Mouse (Mus musculus): Measurements from ENCODE around the gene Gm13101. TPM values are rescaled to one million over a fixed set of nuclear protein-coding genes. Genes with fewer than 3 reads are reported as not detected.
"Not testable (repeated sequence)": the region's sequence is repeated elsewhere in the genome, so short reads cannot be mapped to it uniquely, and the experiment has no call there.

Gm13101 gene
- polyA plus RNA-seq (2015; fragmentation: Nextera tagmentation; extraction: Ambion mirVana): not detected in 2 replicates

- DNase-seq (ENCODE audit: low spot score): not testable (repeated sequence)
These were observed at the start of gene Gm13101 for GRCm38 (mm10) chr4:143966850-143967249. Gm13101 (minus strand) TSS chr4:143966950.

GRCm38 (mm10) chr4:143994269-143994668 lies 27.5 kb upstream of the Gm13101 start, which contains the start of gene Pramef17:
Pramef17 (minus strand) TSS chr4:143994369.
- not testable (repeated sequence) for DNase-seq (ENCODE audit: low spot score)

GRCm38 (mm10) chr4:143988126-143988525 lies 21.4 kb upstream of the Gm13101 start:
- not testable (repeated sequence) for DNase-seq (ENCODE audit: low spot score)

GRCm38 (mm10) chr4:143987475-143987941 lies 20.8 kb upstream of the Gm13101 start:
- not testable (repeated sequence) for DNase-seq (ENCODE audit: low spot score)

GRCm38 (mm10) chr4:143985733-143986132 lies 19.0 kb upstream of the Gm13101 start:
- DNase-seq (ENCODE audit: low spot score): not testable (repeated sequence)

GRCm38 (mm10) chr4:143985165-143985564 lies 18.4 kb upstream of the Gm13101 start:
- DNase-seq (ENCODE audit: low spot score): not testable (repeated sequence)

- not testable (repeated sequence) for DNase-seq (ENCODE audit: low spot score)
These were observed 16.7 kb upstream of the Gm13101 start for GRCm38 (mm10) chr4:143983446-143983845.

GRCm38 (mm10) chr4:143950916-143951315 lies 15.8 kb downstream of the Gm13101 start, which contains the start of gene Pramef25:
Pramef25 (minus strand) TSS chr4:143951016.
- not testable (repeated sequence) for DNase-seq (ENCODE audit: low spot score)

Other genes with a start within 250 kb of the Gm13101 start
- not detected in 2 replicates for gene Gm13078, start 247.5 kb downstream of the Gm13101 start, polyA plus RNA-seq (2015; fragmentation: Nextera tagmentation; extraction: Ambion mirVana)
- not detected in 2 replicates for gene Gm13023, start 177.6 kb downstream of the Gm13101 start, polyA plus RNA-seq (2015; fragmentation: Nextera tagmentation; extraction: Ambion mirVana)
- gene Gm13084, start 150.9 kb downstream of the Gm13101 start, polyA plus RNA-seq (2015; fragmentation: Nextera tagmentation; extraction: Ambion mirVana): not detected in 2 replicates
- gene Gm13103, start 120.5 kb downstream of the Gm13101 start, polyA plus RNA-seq (2015; fragmentation: Nextera tagmentation; extraction: Ambion mirVana): not detected in 2 replicates
- gene Pramef6, start 66.6 kb downstream of the Gm13101 start, polyA plus RNA-seq (2015; fragmentation: Nextera tagmentation; extraction: Ambion mirVana): not detected in 2 replicates
- not detected in 2 replicates for gene Pramef25, start 15.9 kb downstream of the Gm13101 start, polyA plus RNA-seq (2015; fragmentation: Nextera tagmentation; extraction: Ambion mirVana)
- gene Pramef17, start 27.4 kb upstream of the Gm13101 start, polyA plus RNA-seq (2015; fragmentation: Nextera tagmentation; extraction: Ambion mirVana): not detected in 2 replicates
- gene Pramel4, start 92.2 kb upstream of the Gm13101 start, polyA plus RNA-seq (2015; fragmentation: Nextera tagmentation; extraction: Ambion mirVana): not detected in 2 replicates
- gene Gm13102, start 139.5 kb upstream of the Gm13101 start, polyA plus RNA-seq (2015; fragmentation: Nextera tagmentation; extraction: Ambion mirVana): not detected in 2 replicates
- gene Oog3, start 195.7 kb upstream of the Gm13101 start, polyA plus RNA-seq (2015; fragmentation: Nextera tagmentation; extraction: Ambion mirVana): not detected in 2 replicates
- not detected in 2 replicates for gene Oog2, start 223.8 kb upstream of the Gm13101 start, polyA plus RNA-seq (2015; fragmentation: Nextera tagmentation; extraction: Ambion mirVana)
- not detected in 2 replicates for gene C87977, start 246.4 kb upstream of the Gm13101 start, polyA plus RNA-seq (2015; fragmentation: Nextera tagmentation; extraction: Ambion mirVana)